Mouse (Mus musculus) spleen, adult 2 months (tissue): ENCODE measurements around the gene Cacna1c. TPM values are rescaled to one million over a fixed set of nuclear protein-coding genes. Genes with fewer than 3 reads are reported as not detected.

ENCODE experiments used
- DNase-seq, 2 experiments: peaks; one replicate each; pipeline versions ENCODE4 v3.0.0 to v3.0.0-alpha.2; 2012 to 2021; ENCODE audit warnings: low spot score in 2 of 2, low read depth in 1 of 2
- H3K27ac ChIP-seq: fragments of 200-500 bp; 2 replicates; pipeline ENCODE4 v1.5.1; 2012; ENCODE audit warnings: low read length, inconsistent platforms; ENCODE audit not compliant: insufficient read depth
- H3K27me3 ChIP-seq: fragments of 200-500 bp; 2 replicates; pipeline ENCODE4 v1.6.1; 2012; ENCODE audit warnings: mild to moderate bottlenecking, moderate library complexity, low read length, inconsistent platforms; ENCODE audit not compliant: control insufficient read depth, insufficient read depth
- H3K36me3 ChIP-seq: fragments of 200-500 bp; 2 replicates; pipeline ENCODE4 v1.6.1; 2012; ENCODE audit warnings: mild to moderate bottlenecking, low read length, inconsistent platforms; ENCODE audit not compliant: control insufficient read depth, insufficient read depth
- H3K4me1 ChIP-seq: fragments of 200-500 bp; 2 replicates; pipeline ENCODE4 v1.6.1; 2011; ENCODE audit warnings: inconsistent platforms; ENCODE audit not compliant: control insufficient read depth, insufficient read depth, insufficient read length
- H3K4me3 ChIP-seq: fragments of 200-500 bp; 2 replicates; pipeline ENCODE4 v1.5.1; 2011; ENCODE audit warnings: mild to moderate bottlenecking, inconsistent platforms; ENCODE audit not compliant: insufficient read depth, insufficient read length; ENCODE audit errors: extremely low read depth
- CTCF ChIP-seq: fragments of 200-500 bp; IDR thresholded peaks from 2 replicates; pipeline ENCODE4 v1.5.1; 2011; ENCODE audit warnings: mild to moderate bottlenecking, inconsistent platforms; ENCODE audit not compliant: insufficient read depth, insufficient read length, insufficient replicate concordance; ENCODE audit errors: extremely low read depth
- POLR2A ChIP-seq: fragments of 200-500 bp; IDR thresholded peaks from 2 replicates; pipeline ENCODE4 v1.6.1; 2011; ENCODE audit warnings: low read depth, low read length, inconsistent platforms
- WGBS: fragments of 180-500 bp; shearing (Covaris S2); methylation state at CpG from one replicate; pipeline ENCODE4 v1.1.7; 2018; 5-methylcytosine and 5-hydroxymethylcytosine counted together
- polyA plus RNA-seq: library from polyadenylated mRNA; depleted of rRNA; stranded (reverse); fragments of >200 nt; gene quantifications from 2 replicates; pipeline ENCODE4 v1.2.3, GENCODE M21; 2012

The Cacna1c gene
- polyA plus RNA-seq, 1 experiment = 1.1 TPM

DNA sequence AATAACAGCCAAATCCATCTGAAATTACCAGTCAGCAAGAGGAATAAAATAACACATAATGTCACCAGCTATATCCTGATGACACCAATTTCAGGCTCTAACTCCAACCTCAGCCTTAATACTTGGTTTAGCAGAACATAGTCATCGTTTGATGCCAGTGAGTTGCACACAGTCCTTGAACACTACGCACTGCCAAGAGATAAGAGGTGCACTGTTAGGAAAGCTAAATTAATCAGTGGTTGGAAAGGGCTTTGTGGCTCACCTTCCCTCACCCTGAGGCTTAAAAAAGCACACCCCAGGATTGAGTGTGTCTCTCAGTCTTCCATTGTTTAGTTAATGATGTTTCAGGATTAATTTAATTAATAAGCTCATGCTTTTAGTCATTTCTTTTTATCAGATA lies 16.0 kb downstream of the Cacna1c start:
- 86% methylated on average over 2 of the region's 2 CpGs for WGBS
- Histone ChIP-seq H3K4me3 (no peak overlapping the region), H3K27ac (no peak overlapping the region), H3K4me1 (no peaks in the 10 kb centered on the region; the same call in 1 of the 2 replicates), H3K36me3 (peaks cover 2% of the 10 kb centered on the region; the same call in 1 of the 2 replicates), H3K27me3 (no peaks in the 10 kb centered on the region)
- DNase-seq = no peak
- no peak for TF ChIP-seq POLR2A
- no peak for TF ChIP-seq CTCF

- Histone ChIP-seq H3K27me3 (no peaks in the 10 kb centered on the region), H3K36me3 (no peaks in the 10 kb centered on the region), H3K4me3 (no peak overlapping the region), H3K4me1 (peaks cover 2% of the 10 kb centered on the region), H3K27ac (no peak overlapping the region)
- WGBS = 86% methylated on average over 8 of the region's 8 CpGs
- TF ChIP-seq CTCF (no peak), POLR2A (no peak)
- no peak for DNase-seq
Measured at GRCm38 (mm10) chr6:119177101-119177500, 19.1 kb downstream of the Cacna1c start.

- H3K27ac ChIP-seq = no peak overlapping the region
- TF ChIP-seq POLR2A (no peak), CTCF (no peak)
- no peaks in the 10 kb centered on the region for H3K27me3 ChIP-seq
- no peak overlapping the region; the same call in 1 of the 2 replicates for H3K4me3 ChIP-seq
- no peaks in the 10 kb centered on the region for H3K36me3 ChIP-seq
- DNase-seq = no peak
- WGBS = 56% methylated on average over 7 of the region's 7 CpGs
- peaks cover 2% of the 10 kb centered on the region for H3K4me1 ChIP-seq
Measured at GRCm38 (mm10) chr6:119176103-119176502, 20.1 kb downstream of the Cacna1c start.

DNA sequence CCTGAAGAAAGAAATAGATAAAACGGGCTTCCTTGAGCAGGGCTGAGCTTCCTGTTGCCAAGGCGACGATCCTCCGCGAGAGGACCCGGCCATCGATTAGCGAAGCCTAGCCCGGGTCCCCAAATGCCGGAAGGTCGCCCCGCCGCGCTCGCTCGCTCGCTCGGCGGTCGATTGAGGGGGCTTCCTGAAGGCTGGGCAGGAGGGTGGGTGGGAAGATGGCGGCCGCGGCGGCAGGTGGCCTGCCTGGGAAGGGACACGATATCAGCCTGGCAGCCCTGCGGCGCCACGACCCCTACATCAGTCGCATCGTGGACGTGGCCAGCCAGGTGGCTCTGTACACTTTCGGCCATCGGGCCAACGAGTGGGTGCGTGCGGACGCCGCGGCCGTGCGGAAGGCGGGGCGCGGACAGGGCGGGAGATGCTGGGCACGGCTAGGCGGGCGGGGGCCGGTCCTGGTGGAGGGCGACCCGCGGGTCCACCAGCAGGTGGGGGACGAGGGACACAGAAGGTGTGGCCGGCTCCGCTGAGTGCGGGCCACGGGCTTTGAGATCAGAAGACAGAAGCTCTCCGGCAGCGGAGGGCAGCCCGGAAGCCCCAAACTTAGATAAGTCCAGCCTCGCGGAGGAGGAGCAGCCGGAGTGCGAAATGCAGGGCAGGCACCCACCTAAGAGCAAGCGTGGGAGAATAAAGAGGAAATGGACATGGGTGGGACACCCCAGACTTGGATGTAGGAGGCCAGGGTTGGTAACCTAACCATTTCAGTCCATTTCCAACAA lies 21.0 kb downstream of the Cacna1c start, which contains the start of gene Dcp1b:
Dcp1b (plus strand) TSS at position 176 of the 776 bp plus-strand sequence.
- peak within 1 kb of the TSS; percentile 75 for H3K4me3 ChIP-seq
- peak within 1 kb of the TSS; percentile 77 for H3K27ac ChIP-seq
- H3K36me3 ChIP-seq = no peaks in the 10 kb centered on the region
- peak; percentile 76 to 87 for DNase-seq
- under 1% methylated on average over 64 of the region's 65 CpGs for WGBS
- no peak for TF ChIP-seq CTCF
- TF ChIP-seq POLR2A = peak; percentile 71
- no peaks in the 10 kb centered on the region for H3K27me3 ChIP-seq
- peaks cover 2% of the 10 kb centered on the region for H3K4me1 ChIP-seq

DNA sequence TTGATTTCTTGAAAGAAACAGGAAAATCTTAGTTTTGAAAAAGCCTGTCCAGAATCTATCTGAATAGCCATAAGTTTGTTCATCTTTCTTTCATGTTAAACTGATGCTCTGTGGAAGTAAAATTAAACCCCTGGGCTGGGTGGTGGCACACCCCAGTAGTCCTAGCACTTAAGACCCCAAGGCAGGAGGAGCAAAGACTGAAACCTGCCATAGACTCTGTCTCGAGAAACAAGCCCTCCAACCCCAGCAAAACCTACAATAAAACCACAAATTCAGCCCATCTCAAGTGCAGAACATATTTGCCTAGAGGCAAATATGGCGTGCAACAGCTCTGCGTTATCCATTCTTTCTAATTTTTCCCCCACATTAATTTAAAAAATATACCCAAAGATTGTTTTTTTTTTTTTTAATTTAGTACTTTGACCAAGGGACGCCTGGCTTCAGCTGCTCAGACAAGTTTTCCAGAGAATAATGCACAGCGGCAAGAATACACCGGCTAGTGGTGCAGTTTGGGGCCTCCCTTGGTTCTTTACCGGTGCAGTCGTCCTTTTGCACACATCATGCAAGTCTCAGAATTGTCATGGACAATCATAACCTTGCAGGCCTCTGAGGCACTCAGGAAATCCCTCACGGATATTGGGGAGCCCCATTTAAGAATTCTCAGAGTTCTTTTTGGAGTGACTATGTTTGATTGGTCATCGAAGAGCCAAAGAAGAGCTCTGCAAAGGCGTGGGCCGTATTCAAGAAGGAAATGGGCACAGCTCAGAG lies 21.7 kb downstream of the Cacna1c start:
- WGBS = 56% methylated on average over 12 of the region's 12 CpGs
- no peaks in the 10 kb centered on the region for H3K36me3 ChIP-seq
- H3K4me3 ChIP-seq = peak overlapping the region; percentile 75
- no peak overlapping the region for H3K27ac ChIP-seq
- no peak for TF ChIP-seq CTCF
- TF ChIP-seq POLR2A = no peak
- no peaks in the 10 kb centered on the region for H3K27me3 ChIP-seq
- DNase-seq = no peak
- H3K4me1 ChIP-seq = peaks cover 2% of the 10 kb centered on the region

GRCm38 (mm10) chr6:119165677-119166076 lies 30.5 kb downstream of the Cacna1c start:
- H3K4me3 ChIP-seq = no peak overlapping the region
- no peaks in the 10 kb centered on the region for H3K36me3 ChIP-seq
- no peaks in the 10 kb centered on the region for H3K4me1 ChIP-seq
- no peak for DNase-seq
- no peaks in the 10 kb centered on the region for H3K27me3 ChIP-seq
- no peak overlapping the region for H3K27ac ChIP-seq
- TF ChIP-seq CTCF = no peak
- TF ChIP-seq POLR2A = no peak

DNA sequence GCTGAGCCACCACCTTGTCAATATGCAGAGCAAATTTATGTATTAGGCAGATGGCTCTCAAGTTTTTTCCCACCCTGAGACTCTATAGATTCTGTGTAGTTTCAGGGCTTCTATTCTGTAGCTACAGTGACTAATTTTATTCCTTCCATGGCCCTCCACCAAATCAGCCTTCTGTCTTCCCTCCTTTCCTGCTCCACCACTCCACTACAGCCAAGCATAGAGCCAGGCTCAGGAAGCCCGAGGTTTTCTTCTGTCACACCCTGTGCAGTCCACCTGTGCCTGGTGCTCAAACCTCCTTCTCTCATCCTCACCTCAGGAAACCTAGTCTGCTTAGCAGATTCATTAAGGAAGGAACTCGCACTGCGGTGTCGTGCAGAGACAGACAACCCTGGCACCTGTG lies 51.1 kb downstream of the Cacna1c start:
- 39% methylated on average over 4 of the region's 4 CpGs for WGBS
- TF ChIP-seq POLR2A (no peak), CTCF (no peak)
- H3K27me3 ChIP-seq = no peaks in the 10 kb centered on the region
- no peak overlapping the region for H3K27ac ChIP-seq
- no peaks in the 10 kb centered on the region for H3K36me3 ChIP-seq
- no peaks in the 10 kb centered on the region for H3K4me1 ChIP-seq
- no peak for DNase-seq
- no peak overlapping the region for H3K4me3 ChIP-seq
